In genomic region chr4:78211529-78212494, GRCm38 (mm10) we compare ENCODE assay signal across 8 mouse cellular contexts. TPM values are rescaled to one million over a fixed set of nuclear protein-coding genes. Genes with fewer than 3 reads are reported as not detected.
DNase-seq lines count a peak whose midpoint lies in the region; ATAC-seq and TF ChIP-seq lines count a peak whose summit lies in the region.

Gene Ptprd, minus strand, starts transcription at chr4:78211961.

- peak; percentile 5 for DNase-seq in kidney, adult 18-20 months
- DNase-seq in kidney, adult 8-10 months, result no peak
- DNase-seq in cerebellum, adult 11 months, result peak; percentile 11
- peak; percentile 85 for DNase-seq in forebrain, embryonic 14.5 days (ENCODE audit: low spot score)
- DNase-seq in limb, embryonic 14.5 days (ENCODE audit: low spot score), result peak; percentile 21
- DNase-seq in retina, postnatal 1 day, result peak; percentile 78
- no peak for DNase-seq in spleen, adult 18-20 months

- H3K27me3 ChIP-seq in forebrain, embryonic 14.5 days (replicated peaks; ENCODE audit: control insufficient read depth, insufficient read depth, low read length), result no peaks in the 10 kb centered on the region
- H3K27me3 ChIP-seq in intestine, embryonic 16.5 days (replicated peaks; ENCODE audit: control insufficient read depth, insufficient read depth, low read length), result peaks cover 13% of the 10 kb centered on the region; the same call in 1 of the 2 replicates
- peaks cover 25% of the 10 kb centered on the region for H3K27me3 ChIP-seq in limb, embryonic 14.5 days (ENCODE audit: control insufficient read depth, insufficient read depth, low read length)

- no peaks in the 10 kb centered on the region for H3K36me3 ChIP-seq in forebrain, embryonic 14.5 days (ENCODE audit: control insufficient read depth, insufficient read depth, low read length)
- no peaks in the 10 kb centered on the region for H3K36me3 ChIP-seq in intestine, embryonic 16.5 days (ENCODE audit: control insufficient read depth, insufficient read depth, low read length)
- H3K36me3 ChIP-seq in limb, embryonic 14.5 days (ENCODE audit: control insufficient read depth, insufficient read depth, low read length), result no peaks in the 10 kb centered on the region

- TF ChIP-seq POLR2A in limb, embryonic 14.5 days (IDR thresholded peaks at IDR 0.05; ENCODE audit: borderline replicate concordance, extremely low read depth, insufficient read depth, insufficient read length), result no peak

- ATAC-seq in forebrain, embryonic 14.5 days, result peak; percentile 94
- peak; percentile 98 for ATAC-seq in intestine, embryonic 16.5 days
- ATAC-seq in limb, embryonic 14.5 days (ENCODE audit: low FRiP score, low read depth), result peak; percentile 74

- H3K9ac ChIP-seq in forebrain, embryonic 14.5 days (ENCODE audit: low read length), result peak within 1 kb of the TSS; percentile 76
- 0 out of 2 replicates have a peak within 1 kb of the TSS, but pooled peaks have one; percentile 48 for H3K9ac ChIP-seq in intestine, embryonic 16.5 days (ENCODE audit: low read depth, low read length)
- peak within 1 kb of the TSS; percentile 40 for H3K9ac ChIP-seq in limb, embryonic 14.5 days (ENCODE audit: low read depth, low read length, severe bottlenecking)

- H3K27ac ChIP-seq in forebrain, embryonic 14.5 days (ENCODE audit: low read depth, low read length), result peak within 1 kb of the TSS; percentile 76
- H3K27ac ChIP-seq in intestine, embryonic 16.5 days (ENCODE audit: low read length), result no peak within 1 kb of the TSS
- no peak within 1 kb of the TSS for H3K27ac ChIP-seq in limb, embryonic 14.5 days (replicated peaks; ENCODE audit: low read depth, low read length)

- no peaks in the 10 kb centered on the region for H3K4me1 ChIP-seq in forebrain, embryonic 14.5 days (ENCODE audit: control insufficient read depth, insufficient read depth, low read length)
- H3K4me1 ChIP-seq in intestine, embryonic 16.5 days (ENCODE audit: control insufficient read depth, insufficient read depth, low read length), result no peaks in the 10 kb centered on the region
- H3K4me1 ChIP-seq in limb, embryonic 14.5 days (ENCODE audit: control insufficient read depth, insufficient read depth, low read length), result no peaks in the 10 kb centered on the region

- under 1% methylated on average over 62 of the region's 86 CpGs for WGBS in forebrain, embryonic 14.5 days
- WGBS in intestine, embryonic 16.5 days, result 2% methylated on average over 63 of the region's 86 CpGs
- under 1% methylated on average over 46 of the region's 86 CpGs for WGBS in limb, embryonic 14.5 days

- H3K4me2 ChIP-seq in forebrain, embryonic 14.5 days (ENCODE audit: low read length), result peak within 1 kb of the TSS; percentile 88
- peak within 1 kb of the TSS; percentile 96 for H3K4me2 ChIP-seq in intestine, embryonic 16.5 days (ENCODE audit: low read depth, low read length)
- peak within 1 kb of the TSS; percentile 80 for H3K4me2 ChIP-seq in limb, embryonic 14.5 days (replicated peaks; ENCODE audit: low read depth, low read length, severe bottlenecking)

- no peaks in the 10 kb centered on the region for H3K9me3 ChIP-seq in forebrain, embryonic 14.5 days (replicated peaks; ENCODE audit: control insufficient read depth, low read length)
- no peaks in the 10 kb centered on the region for H3K9me3 ChIP-seq in intestine, embryonic 16.5 days (ENCODE audit: control insufficient read depth, low read length)
- no peaks in the 10 kb centered on the region for H3K9me3 ChIP-seq in limb, embryonic 14.5 days (ENCODE audit: control insufficient read depth, low read length)

- peak within 1 kb of the TSS; percentile 52 for H3K4me3 ChIP-seq in forebrain, embryonic 14.5 days (ENCODE audit: low read depth, low read length)
- peak within 1 kb of the TSS; percentile 58 for H3K4me3 ChIP-seq in intestine, embryonic 16.5 days (ENCODE audit: low read length)
- peak within 1 kb of the TSS; percentile 44 for H3K4me3 ChIP-seq in limb, embryonic 14.5 days (replicated peaks; ENCODE audit: low read length)

RNA-seq across cellular contexts. Expression of gene Ptprd, which starts in this region (rescaled TPM):
- polyA plus RNA-seq in forebrain, embryonic 14.5 days (2014; fragmentation: Nextera tagmentation; extraction: Ambion mirVana), result 43.3 and 63.8 TPM in 2 replicates
- polyA plus RNA-seq in intestine, embryonic 16.5 days (2015; fragmentation: Nextera tagmentation; extraction: Ambion mirVana), result 5.0 and 8.6 TPM in 2 replicates
- 48.6 and 49.7 TPM in 2 replicates for polyA plus RNA-seq in limb, embryonic 14.5 days (2012; rRNA removed)
- polyA plus RNA-seq in limb, embryonic 14.5 days (2014; fragmentation: Nextera tagmentation; extraction: Ambion mirVana), result 50.4 and 54.6 TPM in 2 replicates

Comparison
In these comparisons a context has a peak if more than half of its experiments do, and no peak if none do; other contexts are left out.
1. DNase-seq: peak in kidney, adult 18-20 months (single experiment), cerebellum, adult 11 months (single experiment), forebrain, embryonic 14.5 days (single experiment), limb, embryonic 14.5 days (single experiment) and retina, postnatal 1 day (single experiment); none in kidney, adult 8-10 months (0 of 2) and spleen, adult 18-20 months (0 of 2).
2. Peak in every context shown above with its lines, with median percentiles within 50 percentile points of each other: ATAC-seq, H3K4me2 ChIP-seq, H3K4me3 ChIP-seq and H3K9ac ChIP-seq.